Mouse (Mus musculus): ENCODE data around the gene 1700003F12Rik. TPM values are rescaled to one million over a fixed set of nuclear protein-coding genes. Genes with fewer than 3 reads are reported as not detected.
A peak's percentile ranks its signal among the peaks of the same experiment; 100 is the strongest.

1700003F12Rik gene
- total RNA-seq, 2 experiments from 2014 or later, result 0.44 to 0.80 TPM

- peak; percentile 59 to 72 for DNase-seq (ENCODE audit: low spot score in 2 of 2)
These were observed 2.4 kb downstream of the 1700003F12Rik start for GRCm38 (mm10) chr2:154549127-154549885.

GRCm38 (mm10) chr2:154549886-154550189 is 3.0 kb downstream of the 1700003F12Rik start:
- DNase-seq (ENCODE audit: low spot score in 2 of 2), result no peak

- DNase-seq (ENCODE audit: low spot score in 2 of 2), result no peak
These were observed 4.1 kb downstream of the 1700003F12Rik start for GRCm38 (mm10) chr2:154550937-154551336.

GRCm38 (mm10) chr2:154551476-154551875 is 4.6 kb downstream of the 1700003F12Rik start, which contains the start of gene Actl10:
Gene Actl10, plus strand, starts transcription at chr2:154551776.
- no peak for DNase-seq (ENCODE audit: low spot score in 2 of 2)

- no peak for DNase-seq (ENCODE audit: low spot score in 2 of 2)
These were observed 5.0 kb downstream of the 1700003F12Rik start for GRCm38 (mm10) chr2:154551927-154552326.

GRCm38 (mm10) chr2:154552424-154552907 is 5.6 kb downstream of the 1700003F12Rik start:
- DNase-seq (ENCODE audit: low spot score in 2 of 2), result peak; percentile 50 to 83

- DNase-seq (ENCODE audit: low spot score in 2 of 2), result no peak
These were observed 8.3 kb downstream of the 1700003F12Rik start for GRCm38 (mm10) chr2:154555235-154555634.

- DNase-seq (ENCODE audit: low spot score in 2 of 2), result no peak
These were observed 10.4 kb downstream of the 1700003F12Rik start for GRCm38 (mm10) chr2:154557184-154557832.

GRCm38 (mm10) chr2:154558264-154559039 is 11.6 kb downstream of the 1700003F12Rik start, which contains the start of gene Necab3:
Gene Necab3, minus strand, starts transcription at chr2:154558890.
- DNase-seq (ENCODE audit: low spot score in 2 of 2), result peak; percentile 35 to 56

- DNase-seq (ENCODE audit: low spot score in 2 of 2), result no peak
These were observed 16.8 kb downstream of the 1700003F12Rik start for GRCm38 (mm10) chr2:154563612-154564170.

GRCm38 (mm10) chr2:154565562-154565961 is 18.7 kb downstream of the 1700003F12Rik start:
- no peak for DNase-seq (ENCODE audit: low spot score in 2 of 2)

- DNase-seq (ENCODE audit: low spot score in 2 of 2), result no peak
These were observed 19.8 kb downstream of the 1700003F12Rik start for GRCm38 (mm10) chr2:154566641-154567040.

- DNase-seq (ENCODE audit: low spot score in 2 of 2), result no peak
These were observed 20.9 kb downstream of the 1700003F12Rik start for GRCm38 (mm10) chr2:154567766-154568165.

GRCm38 (mm10) chr2:154568329-154569070 is 21.6 kb downstream of the 1700003F12Rik start:
- peak; percentile 50 to 62 for DNase-seq (ENCODE audit: low spot score in 2 of 2)

- peak; percentile 55 to 82 for DNase-seq (ENCODE audit: low spot score in 2 of 2)
These were observed 22.3 kb downstream of the 1700003F12Rik start for GRCm38 (mm10) chr2:154569071-154569748.

GRCm38 (mm10) chr2:154569836-154570286 is 23.0 kb downstream of the 1700003F12Rik start, which contains the start of gene E2f1:
Gene E2f1, minus strand, starts transcription at chr2:154569892.
- DNase-seq (ENCODE audit: low spot score in 2 of 2), result peak; percentile 96 to 97

- DNase-seq (ENCODE audit: low spot score in 2 of 2), result no peak
These were observed 23.8 kb downstream of the 1700003F12Rik start for GRCm38 (mm10) chr2:154570666-154571065.

- no peak for DNase-seq (ENCODE audit: low spot score in 2 of 2)
These were observed 24.4 kb downstream of the 1700003F12Rik start for GRCm38 (mm10) chr2:154571266-154571665.

GRCm38 (mm10) chr2:154571976-154572375 is 25.1 kb downstream of the 1700003F12Rik start:
- no peak for DNase-seq (ENCODE audit: low spot score in 2 of 2)

- DNase-seq (ENCODE audit: low spot score in 2 of 2), result no peak
These were observed 26.1 kb downstream of the 1700003F12Rik start for GRCm38 (mm10) chr2:154572996-154573395.

Data from gastrocnemius, postnatal 4 days (tissue).